Mouse (Mus musculus) lung, postnatal 0 days (tissue): ENCODE measurements around the gene Tpbgl.

Experiments used
- CTCF ChIP-seq: IDR thresholded peaks from 2 replicates; pipeline ENCODE4 v1.5.1; 2016; ENCODE audit warnings: antibody characterized with exemption, mild to moderate bottlenecking
- EP300 ChIP-seq: IDR thresholded peaks from 2 replicates; pipeline ENCODE4 v1.6.1; 2016; ENCODE audit warnings: antibody characterized with exemption, mild to moderate bottlenecking, control low read depth

- TF ChIP-seq CTCF (no peak), EP300 (no peak)
Measured at GRCm38 (mm10) chr7:99626376-99627270, at the start of gene Tpbgl.
